Mouse (Mus musculus) layer of hippocampus, postnatal 25 days (tissue): ENCODE measurements around the gene Det1. TPM values are rescaled to one million over a fixed set of nuclear protein-coding genes. Genes with fewer than 3 reads are reported as not detected.

Experiments
- DNase-seq, 2 experiments: peaks; one replicate each; pipeline ENCODE4 v3.0.0; 2022; ENCODE audit warnings: mixed read lengths in 2 of 2, low spot score in 1 of 2; ENCODE audit errors: extremely low spot score in 1 of 2
- total RNA-seq, 2 experiments: library from RNA; stranded (reverse); gene quantifications; 2 replicates each; pipeline ENCODE4 v1.2.3; 2021

Gene Det1
- total RNA-seq, 2 experiments from 2014 or later: 6.0 to 6.3 TPM

GRCm38 (mm10) chr7:78855044-78855655 lies 8.1 kb upstream of the Det1 start:
- DNase-seq: no peak

GRCm38 (mm10) chr7:78854051-78854450 lies 7.0 kb upstream of the Det1 start:
- no peak for DNase-seq

- no peak for DNase-seq
These were observed 872 bp downstream of the Det1 start for GRCm38 (mm10) chr7:78846066-78846716.

DNA sequence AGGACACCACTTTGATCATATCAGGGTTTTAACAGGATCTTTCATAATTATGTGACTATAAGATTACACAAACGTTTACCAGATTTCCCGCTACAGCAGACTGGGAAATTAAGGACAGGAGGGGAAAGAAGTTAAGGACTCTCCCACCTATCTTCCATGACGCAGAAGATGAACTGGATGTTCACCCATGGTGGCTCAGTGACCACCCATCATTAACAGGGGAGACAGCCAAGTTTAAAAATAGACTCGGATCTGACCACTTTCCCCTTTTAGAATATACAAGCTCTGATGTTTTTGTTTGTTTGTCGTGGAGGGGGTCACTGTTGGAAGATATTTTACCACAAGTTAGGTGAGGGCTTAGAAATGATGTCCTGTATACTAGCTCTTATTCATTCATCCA lies 5.5 kb downstream of the Det1 start:
- DNase-seq: no peak

- no peak for DNase-seq
These were observed 9.8 kb downstream of the Det1 start for GRCm38 (mm10) chr7:78837250-78837649.

- no peak for DNase-seq
These were observed 11.4 kb downstream of the Det1 start for GRCm38 (mm10) chr7:78835656-78836055.

- DNase-seq: no peak
These were observed 19.2 kb downstream of the Det1 start for GRCm38 (mm10) chr7:78827749-78828362.

GRCm38 (mm10) chr7:78826682-78827385 lies 20.2 kb downstream of the Det1 start:
- DNase-seq: peak in 1 of 2 experiments; percentile 19

GRCm38 (mm10) chr7:78818336-78818735 lies 28.7 kb downstream of the Det1 start:
- DNase-seq: no peak

DNA sequence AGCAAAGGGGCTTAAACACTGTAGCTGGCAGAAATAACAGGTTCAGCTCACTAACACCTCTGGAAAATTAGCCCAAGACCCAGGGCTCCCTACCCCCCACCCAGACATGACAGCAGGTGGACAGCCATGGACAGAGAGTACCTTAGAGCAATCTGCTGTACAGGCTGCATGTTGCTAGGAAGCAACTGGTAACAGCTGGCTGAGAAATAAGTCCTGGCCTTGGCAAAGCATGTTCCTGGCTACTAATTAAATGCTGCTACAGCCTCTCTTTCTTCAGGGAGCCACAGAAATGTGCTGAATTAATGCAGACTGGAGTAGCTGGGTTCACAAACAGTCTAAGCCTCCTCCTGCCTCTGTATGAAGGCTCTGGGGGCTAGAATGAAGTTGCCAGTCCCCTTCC lies 32.3 kb downstream of the Det1 start:
- DNase-seq: no peak

DNA sequence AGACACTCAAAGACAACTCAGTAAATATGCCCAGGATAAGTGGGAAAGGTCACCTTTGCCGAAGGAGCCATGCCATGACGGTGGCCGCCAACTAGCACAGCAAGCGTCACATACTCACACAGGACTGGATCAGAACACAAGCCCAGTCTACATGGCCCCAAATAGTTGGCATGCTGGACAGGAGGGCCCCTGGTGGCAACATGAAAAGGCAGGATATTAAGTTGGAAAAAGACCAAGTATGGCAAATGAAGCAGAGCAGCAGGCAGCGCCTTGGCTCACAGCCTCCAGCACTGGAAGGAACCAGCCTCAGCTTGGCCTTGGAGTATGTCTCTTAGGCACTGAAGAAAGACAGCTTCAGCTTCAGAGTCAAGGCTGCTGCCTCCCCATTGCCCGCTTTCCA lies 33.3 kb downstream of the Det1 start:
- DNase-seq: no peak

DNA sequence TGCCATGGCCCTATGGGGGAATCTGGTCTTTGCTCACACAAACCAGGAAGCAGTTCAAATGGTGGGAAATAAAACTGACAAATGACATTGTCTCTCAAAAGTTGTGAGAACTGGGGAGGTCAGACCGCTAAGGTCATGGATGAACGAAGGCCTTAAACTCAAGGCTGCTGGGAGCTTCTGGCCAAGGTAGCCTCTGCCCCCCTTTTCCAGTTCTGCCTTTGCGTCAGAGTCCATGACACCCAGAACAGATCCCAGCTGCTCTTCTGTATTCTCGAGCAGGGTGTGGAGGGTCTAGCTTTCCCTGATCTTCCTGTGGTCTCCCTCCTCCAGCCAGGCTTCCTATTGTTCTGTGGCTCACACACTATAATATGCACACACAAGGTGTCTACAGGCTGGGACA lies 39.9 kb downstream of the Det1 start:
- DNase-seq: no peak

- DNase-seq: no peak
These were observed 43.2 kb downstream of the Det1 start for GRCm38 (mm10) chr7:78803841-78804240.

DNA sequence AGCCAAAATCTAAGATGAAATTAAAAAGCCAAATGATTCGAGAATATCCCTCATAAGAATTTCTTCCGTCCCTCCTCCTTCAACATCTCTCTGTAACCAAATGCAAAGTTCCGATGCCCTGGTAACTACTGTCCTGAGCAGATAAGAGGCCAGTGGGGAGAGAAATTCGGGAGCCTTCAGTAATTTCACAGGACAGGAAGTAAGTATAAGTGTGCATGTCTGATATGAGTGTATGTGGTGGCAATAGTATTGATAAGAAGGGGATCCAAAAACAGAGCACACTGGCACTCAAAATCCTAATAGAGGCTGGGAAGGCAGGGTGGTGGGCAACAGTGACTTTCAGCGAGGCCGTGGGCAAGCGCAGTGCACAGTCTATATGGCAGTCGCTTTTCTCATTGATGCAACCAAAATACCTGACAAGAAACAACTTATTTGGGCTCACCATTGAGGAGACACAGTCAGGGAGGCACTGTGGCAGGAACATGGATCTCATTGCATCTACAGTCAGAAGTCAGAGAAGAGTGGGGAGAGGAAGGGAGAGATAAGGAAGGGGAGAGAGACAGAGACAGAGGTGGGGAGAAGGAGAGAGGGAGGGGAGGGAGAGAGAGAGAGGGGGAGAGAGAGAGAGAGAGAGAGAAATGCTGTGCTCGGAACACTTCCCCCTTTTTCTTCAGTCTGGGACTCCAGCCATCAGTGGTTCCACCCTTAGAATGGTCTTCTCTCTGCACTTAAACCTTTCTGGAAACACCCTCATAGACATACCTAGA lies 47.1 kb downstream of the Det1 start:
- DNase-seq: no peak

- DNase-seq: peak in 1 of 2 experiments; percentile 52
These were observed 49.1 kb downstream of the Det1 start for GRCm38 (mm10) chr7:78797843-78798455.

DNA sequence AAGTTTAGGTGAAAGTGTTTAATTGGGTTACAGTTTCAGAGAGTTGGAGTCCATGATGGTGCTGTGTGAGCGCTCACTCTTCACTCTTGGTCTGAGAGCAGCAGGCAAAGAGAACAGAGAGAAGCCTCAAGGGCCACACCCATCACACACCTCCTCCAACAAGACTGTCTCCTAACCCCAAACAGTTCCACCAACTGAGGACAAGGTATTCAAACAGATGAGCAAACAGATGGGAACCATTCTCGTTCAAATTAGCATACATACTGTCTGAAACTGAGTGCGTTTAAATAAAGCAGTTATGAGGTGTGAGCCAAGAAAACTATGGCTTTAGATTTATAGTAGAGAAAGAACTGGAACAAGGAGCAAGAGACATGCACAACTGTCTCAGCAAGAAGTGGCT lies 50.4 kb downstream of the Det1 start:
- DNase-seq: no peak

GRCm38 (mm10) chr7:78794571-78795092 lies 52.4 kb downstream of the Det1 start:
- no peak for DNase-seq

DNA sequence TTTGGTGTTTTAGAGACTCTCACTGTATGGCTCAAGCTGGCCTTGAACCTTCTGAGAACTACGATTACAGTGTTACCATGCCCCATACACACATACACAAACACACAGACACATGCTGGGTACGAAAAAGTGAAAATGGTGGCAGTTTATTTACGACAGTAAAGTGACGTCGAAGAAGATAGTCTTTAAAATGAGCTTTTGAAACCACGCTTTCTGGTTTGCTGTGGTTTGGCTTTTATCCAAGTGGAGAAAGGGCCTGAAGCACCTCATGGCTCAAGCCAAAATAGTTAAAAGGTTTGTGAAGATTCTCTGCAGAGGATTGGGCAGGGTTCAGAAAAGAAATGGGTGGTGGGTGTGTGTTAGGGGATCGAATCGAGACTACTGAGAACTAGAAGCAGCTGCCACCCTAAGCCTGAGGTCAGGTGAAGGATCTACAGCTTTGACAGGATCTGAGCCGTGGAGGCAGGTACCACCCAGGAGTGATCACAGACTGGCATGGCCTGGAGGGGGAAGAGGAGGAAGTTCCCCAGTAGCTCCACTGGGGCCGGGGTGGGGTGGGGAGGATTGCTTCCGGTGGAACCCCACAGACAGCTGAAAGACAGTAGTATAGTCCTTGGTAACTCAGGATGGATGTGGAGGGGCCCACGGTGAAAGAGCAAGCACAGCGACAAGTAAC lies 53.0 kb downstream of the Det1 start:
- no peak for DNase-seq
